Mouse (Mus musculus): ENCODE measurements around the gene Eif2b3.
A peak's percentile ranks its signal among the peaks of the same experiment; 100 is the strongest.

GRCm38 (mm10) chr4:117113237-117113636, 94.0 kb downstream of the Eif2b3 start:
- TF ChIP-seq POLR2A (IDR thresholded peaks at IDR 0.05; ENCODE audit: low read depth, low read length) (no peak), CTCF (conservative IDR thresholded peaks at IDR 0.05 in 1 of 2, IDR thresholded peaks at IDR 0.05 in 1 of 2; ENCODE audit: low read depth in 2 of 2, low read length in 2 of 2) (peak; percentile 10 to 43; a peak in 2 of 4 replicates), ZMIZ1 (IDR thresholded peaks at IDR 0.05; ENCODE audit: low read depth, low read length) (no peak), HCFC1 (IDR thresholded peaks at IDR 0.05; ENCODE audit: low read depth, low read length) (no peak), MAFK (IDR thresholded peaks at IDR 0.05; ENCODE audit: insufficient replicate concordance, low read length) (no peak), POLR2AphosphoS2 (IDR thresholded peaks at IDR 0.05; ENCODE audit: low read depth, low read length) (no peak), ZC3H11A (IDR thresholded peaks at IDR 0.05; ENCODE audit: low read depth, low read length) (no peak), MAX (IDR thresholded peaks at IDR 0.05; ENCODE audit: low read length) (no peak), ETS1 (conservative IDR thresholded peaks at IDR 0.05; ENCODE audit: low read depth, low read length) (no peak), ELF1 (IDR thresholded peaks at IDR 0.05; ENCODE audit: low read depth, low read length) (no peak), MAZ (IDR thresholded peaks at IDR 0.05; ENCODE audit: low read depth, low read length) (no peak), EP300 (IDR thresholded peaks at IDR 0.05; ENCODE audit: low read length) (no peak), E2F4 (IDR thresholded peaks at IDR 0.05; ENCODE audit: insufficient replicate concordance, low read depth, low read length) (no peak), SIN3A (IDR thresholded peaks at IDR 0.05; ENCODE audit: low read length) (no peak)
